Mouse (Mus musculus) liver, adult 2 months (tissue): ENCODE measurements around the gene Fat3.

Experiments used
- CTCF ChIP-seq: fragments of 200-500 bp; IDR thresholded peaks from 2 replicates; pipeline ENCODE4 v1.5.1; 2011; ENCODE audit warnings: low read depth, low read length, control low read depth
- POLR2A ChIP-seq: fragments of 200-500 bp; IDR thresholded peaks from 2 replicates; pipeline ENCODE4 v1.6.1; 2011; ENCODE audit warnings: low read length, control low read depth; ENCODE audit not compliant: insufficient read depth; ENCODE audit errors: extremely low read depth

- no peak for TF ChIP-seq CTCF
- TF ChIP-seq POLR2A, result no peak
These were observed 147.9 kb downstream of the Fat3 start for GRCm38 (mm10) chr9:16353049-16353724.
